Mouse (Mus musculus) skeletal muscle tissue, adult 2 months (tissue): ENCODE data around the gene Gm42906.

ENCODE experiments used
- DNase-seq: peaks from one replicate; pipeline ENCODE4 v3.0.0-alpha.2; 2012; ENCODE audit warnings: low read depth, low spot score

Gene Gm42906

GRCm38 (mm10) chr5:151027171-151027570 lies 400.8 kb downstream of the Gm42906 start:
- DNase-seq, result no peak

- no peak for DNase-seq
Measured at GRCm38 (mm10) chr5:151026069-151026468, 401.9 kb downstream of the Gm42906 start.

GRCm38 (mm10) chr5:151024483-151024882 lies 403.5 kb downstream of the Gm42906 start:
- no peak for DNase-seq

- peak; percentile 40 for DNase-seq
Measured at GRCm38 (mm10) chr5:151023461-151023860, 404.5 kb downstream of the Gm42906 start.

GRCm38 (mm10) chr5:151022939-151023338 lies 405.0 kb downstream of the Gm42906 start:
- DNase-seq, result no peak

GRCm38 (mm10) chr5:151022026-151022425 lies 405.9 kb downstream of the Gm42906 start:
- DNase-seq, result peak; percentile 24

GRCm38 (mm10) chr5:151020831-151021230 lies 407.1 kb downstream of the Gm42906 start:
- DNase-seq, result no peak

GRCm38 (mm10) chr5:151020031-151020820 lies 407.7 kb downstream of the Gm42906 start:
- DNase-seq, result no peak

GRCm38 (mm10) chr5:151018959-151019358 lies 409.0 kb downstream of the Gm42906 start:
- DNase-seq, result no peak

- no peak for DNase-seq
Measured at GRCm38 (mm10) chr5:151018450-151018849, 409.5 kb downstream of the Gm42906 start.
